Mouse (Mus musculus): ENCODE measurements around the gene Gsg1l.

DNA sequence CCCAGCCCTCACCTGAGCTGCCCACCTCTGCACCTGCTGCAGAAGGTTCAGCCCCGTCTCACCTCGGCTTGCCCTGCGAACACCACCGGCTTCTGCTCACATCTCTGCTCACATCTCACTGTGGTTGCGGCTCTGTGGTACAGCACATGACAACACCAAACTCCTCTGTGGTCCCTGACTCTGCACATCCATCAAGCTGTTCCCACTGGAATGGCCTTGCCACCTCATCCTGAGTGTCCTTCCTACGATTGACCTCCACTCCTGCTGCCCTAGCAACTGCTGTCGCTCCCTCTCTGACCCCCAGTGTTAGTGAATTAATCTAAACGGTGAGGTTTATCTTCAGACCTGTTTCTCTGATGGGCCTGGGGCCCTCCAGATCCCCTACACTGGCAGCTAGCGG is 2.9 kb upstream of the Gsg1l start:
- no peak for TF ChIP-seq POLR2AphosphoS5 (IDR thresholded peaks at IDR 0.05; ENCODE audit: insufficient replicate concordance, low read depth, low read length)
- no peak for TF ChIP-seq CTCF (IDR thresholded peaks at IDR 0.05; ENCODE audit: low read depth, low read length)
- no peak for TF ChIP-seq GATA1 (IDR thresholded peaks at IDR 0.05; ENCODE audit: borderline replicate concordance, low read length)
- no peak for TF ChIP-seq TAL1 (conservative IDR thresholded peaks at IDR 0.05; ENCODE audit: low read depth, low read length)
- TF ChIP-seq GATA2 (IDR thresholded peaks at IDR 0.05; ENCODE audit: borderline replicate concordance, low read depth, low read length) = no peak
